Mouse (Mus musculus) spleen, adult 2 months (tissue): Measurements from ENCODE around the gene Lyar.

Experiments
- CTCF ChIP-seq: fragments of 200-500 bp; IDR thresholded peaks from 2 replicates; pipeline ENCODE4 v1.5.1; 2011; ENCODE audit warnings: mild to moderate bottlenecking, inconsistent platforms; ENCODE audit not compliant: insufficient read depth, insufficient read length, insufficient replicate concordance; ENCODE audit errors: extremely low read depth
- POLR2A ChIP-seq: fragments of 200-500 bp; IDR thresholded peaks from 2 replicates; pipeline ENCODE4 v1.6.1; 2011; ENCODE audit warnings: low read depth, low read length, inconsistent platforms

GRCm38 (mm10) chr5:38276451-38276850 is 56.2 kb downstream of the Lyar start:
- TF ChIP-seq CTCF (no peak), POLR2A (no peak)
